Mouse (Mus musculus) bone marrow macrophage, adult 2 months (primary cell): ENCODE results near the gene Gdpd5.

Experiments used
- CTCF ChIP-seq: IDR thresholded peaks from 2 replicates; pipeline ENCODE4 v1.5.1; 2012; ENCODE audit warnings: low read depth, mild to moderate bottlenecking, low read length, moderate library complexity
- POLR2A ChIP-seq: IDR thresholded peaks from 2 replicates; pipeline ENCODE4 v1.6.1; 2012; ENCODE audit warnings: mild to moderate bottlenecking, low read depth, low read length, borderline replicate concordance

GRCm38 (mm10) chr7:99427987-99428386 is 46.8 kb downstream of the Gdpd5 start:
- TF ChIP-seq CTCF (no peak), POLR2A (no peak)
